Mouse (Mus musculus): ENCODE data around the gene Nsun2.

Gene Nsun2

DNA sequence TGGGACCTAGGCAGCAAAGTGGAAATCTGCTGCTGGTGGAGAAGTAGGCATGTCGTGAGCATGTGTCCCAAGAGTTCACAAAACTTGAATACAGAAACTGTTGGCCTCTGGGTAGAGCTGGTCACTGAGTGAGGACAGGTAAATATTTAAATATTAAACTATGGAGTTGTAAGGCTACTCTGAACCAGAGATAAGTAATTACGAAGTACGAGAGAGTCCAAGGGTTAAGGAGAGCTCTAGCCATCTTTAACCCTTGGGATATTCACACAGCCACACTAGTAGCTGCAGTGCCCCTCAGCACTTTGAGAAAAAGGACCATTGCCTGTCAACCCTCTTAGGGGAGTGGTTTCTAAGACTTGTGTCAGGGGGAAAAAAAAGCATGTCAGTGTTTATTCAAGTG lies 102.8 kb downstream of the Nsun2 start:
- DNase-seq (ENCODE audit: low spot score): no peak

DNA sequence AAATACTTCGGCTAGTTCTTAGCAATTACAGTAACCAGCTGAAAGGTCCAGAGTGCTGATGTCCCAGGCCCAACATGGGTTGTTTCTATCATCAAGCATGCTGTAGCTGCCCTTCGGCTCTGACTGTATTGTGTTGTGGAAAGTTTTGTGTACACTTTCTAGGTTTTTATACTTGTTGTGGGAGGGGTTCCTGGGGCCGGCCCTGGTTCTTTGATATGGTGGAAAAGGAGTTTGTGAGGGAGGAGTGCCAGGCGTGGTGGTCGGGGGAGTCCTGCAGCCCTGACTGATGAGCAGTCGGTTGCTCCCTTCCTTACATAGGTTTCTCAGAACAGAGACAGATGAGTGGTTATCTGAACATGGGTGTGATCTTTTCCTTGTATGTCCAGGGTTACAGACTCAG lies 103.3 kb downstream of the Nsun2 start:
- no peak for DNase-seq (ENCODE audit: low spot score)

DNA sequence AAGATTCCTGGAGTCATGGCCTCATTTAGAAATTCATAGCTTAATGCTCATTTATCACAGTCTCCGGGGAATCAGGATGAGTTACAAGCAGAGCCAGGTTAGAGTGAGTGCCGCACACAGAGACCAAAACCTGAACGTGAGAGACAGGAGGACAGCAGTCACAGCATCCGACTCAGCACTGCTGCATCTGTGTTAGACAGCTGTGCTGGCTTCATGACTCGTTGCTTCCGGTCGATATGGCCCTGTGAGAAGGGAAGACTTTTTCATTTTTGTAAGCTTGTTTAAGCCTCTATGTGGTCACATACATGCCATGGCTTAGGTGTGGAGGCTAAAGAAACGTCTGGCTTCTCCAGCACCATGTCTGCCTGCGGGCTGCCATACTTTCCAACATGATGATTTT lies 104.1 kb downstream of the Nsun2 start:
- DNase-seq (ENCODE audit: low spot score): no peak

DNA sequence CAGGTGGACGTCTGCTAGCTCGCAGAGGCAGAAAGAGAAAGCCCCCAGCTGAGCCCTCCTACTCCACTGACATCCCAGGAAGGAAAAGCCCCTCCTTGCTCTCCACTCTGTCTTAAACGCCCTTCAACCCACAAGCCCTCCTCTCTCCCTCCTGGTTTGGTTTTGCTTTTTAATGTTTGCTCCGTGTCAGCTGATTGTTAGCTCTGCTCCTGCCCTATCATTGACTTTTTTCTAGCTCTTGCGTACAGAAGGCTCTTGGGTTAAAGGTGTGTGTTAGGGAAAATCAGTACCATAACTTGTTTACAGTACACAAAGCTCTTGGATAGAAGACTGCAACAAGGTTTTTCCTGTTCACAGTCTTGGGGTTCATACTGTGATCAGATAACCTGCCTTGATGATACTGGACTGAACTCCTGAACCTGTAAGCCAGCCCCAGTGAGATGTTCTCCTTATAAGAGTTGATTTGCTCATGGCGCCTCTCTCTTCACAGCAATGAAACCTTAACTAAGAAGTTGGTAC lies 104.6 kb downstream of the Nsun2 start:
- no peak for DNase-seq (ENCODE audit: low spot score)

DNA sequence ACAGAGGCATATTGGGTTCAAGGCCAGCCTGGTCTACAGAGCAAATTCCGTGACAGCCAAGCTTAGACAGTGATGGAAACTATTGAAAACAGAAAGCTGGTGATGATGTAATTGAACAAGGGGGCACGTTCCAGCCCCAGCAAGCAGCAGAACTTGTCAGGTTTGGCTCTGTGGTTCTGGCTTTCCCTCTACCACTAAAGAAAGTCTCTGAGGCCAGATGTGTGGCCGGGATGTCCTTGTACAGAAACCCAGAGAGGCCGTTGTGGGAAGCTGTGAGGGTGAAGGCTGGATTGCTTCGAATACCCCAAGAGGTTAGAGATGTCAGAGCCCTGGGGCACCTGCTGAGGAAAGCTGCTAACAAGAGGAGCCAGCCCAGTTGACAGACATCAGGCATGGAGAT lies 105.7 kb downstream of the Nsun2 start:
- no peak for DNase-seq (ENCODE audit: low spot score)

DNA sequence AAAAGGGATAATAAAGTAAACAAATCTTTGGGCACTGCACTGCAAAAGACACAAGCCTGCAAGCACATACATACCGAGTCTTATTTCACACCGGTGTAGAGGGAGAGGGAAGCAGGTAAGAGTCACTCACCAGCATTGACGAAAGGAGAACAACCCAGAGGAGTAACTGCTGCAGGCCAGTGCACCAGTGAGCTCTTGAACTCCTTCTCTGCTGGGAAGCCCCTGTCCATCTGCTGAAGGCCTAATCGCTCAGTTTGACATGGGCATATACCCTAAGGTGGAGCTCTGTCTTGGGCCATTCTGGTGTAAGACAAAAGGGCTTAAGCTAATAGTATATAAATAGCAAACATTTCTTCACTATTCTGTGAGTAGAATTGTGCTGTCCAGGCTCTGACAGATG lies 106.6 kb downstream of the Nsun2 start:
- DNase-seq (ENCODE audit: low spot score): no peak

DNA sequence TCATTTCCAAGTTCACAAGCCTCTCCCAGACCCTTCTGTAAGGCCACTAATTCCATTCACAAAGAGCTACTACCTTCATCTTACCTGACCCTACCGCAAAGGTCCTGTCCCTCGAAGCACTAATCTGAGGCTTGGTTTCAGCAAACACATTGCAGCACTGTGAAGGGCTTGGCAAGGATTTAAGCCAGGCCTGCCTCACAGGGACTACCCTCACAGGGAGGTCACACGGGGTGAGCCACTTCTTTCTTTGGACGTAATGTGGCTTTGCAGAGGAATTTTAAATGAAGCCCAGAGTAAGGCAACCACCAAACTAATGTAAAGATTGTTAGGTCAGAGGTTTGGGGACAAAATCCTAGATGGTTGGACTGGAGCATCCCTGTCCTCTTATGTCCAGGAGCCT lies 107.0 kb downstream of the Nsun2 start:
- no peak for DNase-seq (ENCODE audit: low spot score)

DNA sequence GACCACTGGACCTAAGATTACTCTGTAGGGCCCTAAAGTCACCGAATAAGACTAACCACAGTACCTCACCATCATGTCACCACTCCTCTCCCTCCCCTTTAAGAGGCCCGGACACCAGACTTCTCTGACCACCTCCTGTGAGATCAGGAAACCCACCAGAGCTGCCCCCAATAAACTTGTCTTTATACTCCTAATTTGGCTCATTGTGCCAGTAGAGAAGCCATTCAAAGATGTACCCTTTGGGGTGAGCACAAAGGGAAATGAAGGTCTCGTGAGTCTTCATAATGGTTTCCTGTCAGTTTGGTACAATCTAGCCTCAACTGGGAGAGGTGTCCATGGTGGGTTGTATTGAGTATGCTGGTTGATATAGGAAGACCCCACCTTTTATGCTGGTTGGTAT lies 107.5 kb downstream of the Nsun2 start:
- DNase-seq (ENCODE audit: low spot score): no peak

DNA sequence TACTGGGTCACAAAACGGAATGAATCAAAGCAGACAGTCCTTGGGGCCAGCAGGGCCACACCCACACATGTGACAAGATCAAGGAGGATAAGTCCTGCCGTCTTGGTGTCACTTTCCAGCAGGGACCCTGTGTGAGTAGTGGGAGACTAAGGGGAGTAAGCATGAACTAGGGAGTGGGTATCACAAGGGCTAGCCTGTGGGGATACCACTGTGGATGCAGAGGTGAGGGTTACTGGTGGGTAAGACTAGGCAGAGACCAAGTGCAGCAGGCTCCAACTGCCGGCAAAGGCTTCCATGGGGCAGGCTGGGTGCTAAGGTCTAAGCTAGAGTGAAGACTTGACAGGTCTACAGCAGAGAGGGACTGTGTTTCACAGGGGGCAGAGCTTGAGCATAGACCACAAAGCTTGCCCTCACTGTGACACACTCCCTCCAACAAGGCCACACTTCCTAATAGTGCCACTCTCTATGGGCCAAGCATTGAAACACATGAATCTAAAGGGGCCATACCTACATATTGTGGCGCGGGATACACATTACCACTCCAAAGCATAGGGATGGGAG lies 109.2 kb downstream of the Nsun2 start:
- no peak for DNase-seq (ENCODE audit: low spot score)

DNA sequence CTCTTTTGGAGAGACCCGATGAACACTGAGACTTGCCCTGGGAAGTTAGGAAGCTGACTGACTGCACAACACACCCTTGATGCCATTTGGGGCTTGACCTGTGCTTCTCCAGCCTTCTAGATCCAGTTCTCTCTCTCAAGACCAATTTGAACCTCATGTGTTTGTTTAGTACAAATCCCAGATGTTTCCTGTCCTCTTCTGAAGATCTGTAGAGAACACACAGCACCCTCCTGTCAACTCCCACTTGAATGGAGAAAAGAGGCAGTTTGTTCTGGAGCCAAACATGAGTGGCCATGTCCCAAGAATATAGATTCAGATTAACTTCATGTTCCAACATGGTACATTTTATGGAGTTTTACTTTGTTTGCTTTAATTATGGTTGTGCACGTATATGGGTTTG lies 110.4 kb downstream of the Nsun2 start:
- no peak for DNase-seq (ENCODE audit: low spot score)

DNA sequence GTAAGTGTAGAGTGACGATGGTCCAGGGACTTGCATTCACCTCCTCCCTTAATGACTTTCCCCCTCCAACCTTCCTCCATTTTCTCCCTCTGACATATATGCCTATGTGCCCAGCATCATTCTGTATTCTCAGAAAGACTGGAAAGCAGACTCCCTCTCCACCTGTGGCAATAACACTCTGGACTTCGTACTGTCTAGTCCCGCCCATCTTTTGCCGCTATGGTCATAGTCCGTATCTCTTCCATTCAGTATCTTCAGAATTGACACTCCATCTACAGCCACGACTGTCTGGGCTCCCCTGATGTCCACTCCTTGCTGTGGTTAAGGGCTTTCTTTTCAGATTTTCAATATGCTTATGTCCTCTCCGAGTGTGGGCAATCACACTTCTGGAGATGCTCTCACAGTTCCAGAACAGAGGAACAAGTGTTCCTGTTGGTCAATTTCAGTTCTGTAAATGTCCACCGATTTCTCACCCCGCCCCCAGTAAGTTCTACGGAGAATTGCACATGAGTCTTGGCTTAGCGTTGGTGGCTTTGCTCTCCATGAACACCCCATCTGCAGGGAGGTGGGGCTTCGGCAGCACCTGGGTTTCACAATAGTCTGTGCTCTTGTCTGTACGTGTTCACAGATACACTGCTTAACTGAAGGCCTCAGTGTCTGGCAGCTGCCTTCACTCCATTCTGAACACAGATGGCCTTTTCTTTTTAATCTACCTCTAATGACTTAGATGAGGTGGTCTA lies 111.1 kb downstream of the Nsun2 start:
- DNase-seq (ENCODE audit: low spot score): no peak

DNA sequence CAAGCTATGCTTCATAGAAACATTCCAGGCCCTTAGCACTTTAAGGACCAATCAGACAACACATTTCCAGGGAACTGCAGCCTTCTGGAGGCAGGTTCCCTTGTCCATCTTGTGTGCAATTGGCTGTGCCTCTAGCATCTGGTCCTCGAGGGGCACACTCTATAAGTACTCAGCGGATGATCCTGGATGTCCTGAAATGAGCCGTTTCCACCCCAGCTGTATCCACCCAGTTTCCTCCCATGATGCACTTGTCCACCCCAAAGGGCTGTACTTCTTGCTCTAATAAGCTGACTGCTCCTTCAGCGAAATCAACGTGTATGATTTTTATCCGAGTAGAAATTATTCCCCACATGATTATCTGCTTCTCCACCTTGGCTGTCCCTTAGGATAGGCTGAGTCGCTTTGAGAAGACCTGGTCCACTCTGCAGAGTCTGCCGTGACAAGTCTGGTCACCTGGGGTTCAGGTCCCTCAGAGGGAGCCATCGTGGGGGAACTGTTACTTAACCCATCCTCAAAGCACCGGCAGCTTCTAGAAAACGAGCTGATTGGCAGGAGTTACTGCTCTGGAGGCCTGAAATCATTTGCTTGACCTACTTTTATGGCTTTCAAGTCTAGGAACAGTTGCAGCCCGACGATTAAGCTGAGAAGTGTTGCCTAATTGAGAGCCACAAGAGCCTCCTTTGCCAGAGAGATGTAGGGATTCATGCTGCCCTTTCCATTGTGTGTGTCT lies 112.3 kb downstream of the Nsun2 start:
- no peak for DNase-seq (ENCODE audit: low spot score)

DNA sequence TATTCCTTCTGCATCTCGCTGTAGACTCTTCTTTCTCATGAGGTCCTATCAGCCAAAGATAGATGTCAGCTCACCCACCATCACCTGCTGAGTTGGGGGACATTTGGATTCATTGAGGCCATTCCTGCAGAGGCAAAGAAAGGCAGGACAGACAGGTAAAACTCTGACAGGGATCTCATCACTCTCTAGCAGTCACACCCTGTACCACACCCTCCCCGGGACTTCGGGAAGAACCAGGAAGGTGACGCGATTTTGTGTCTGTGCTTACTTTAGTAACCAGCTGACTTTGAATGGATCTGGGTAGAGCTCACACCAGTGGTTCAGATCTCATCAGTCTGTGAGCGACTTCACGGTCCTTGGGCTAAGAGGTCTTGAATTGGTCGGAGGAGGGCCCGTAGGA lies 112.9 kb downstream of the Nsun2 start:
- DNase-seq (ENCODE audit: low spot score): no peak

DNA sequence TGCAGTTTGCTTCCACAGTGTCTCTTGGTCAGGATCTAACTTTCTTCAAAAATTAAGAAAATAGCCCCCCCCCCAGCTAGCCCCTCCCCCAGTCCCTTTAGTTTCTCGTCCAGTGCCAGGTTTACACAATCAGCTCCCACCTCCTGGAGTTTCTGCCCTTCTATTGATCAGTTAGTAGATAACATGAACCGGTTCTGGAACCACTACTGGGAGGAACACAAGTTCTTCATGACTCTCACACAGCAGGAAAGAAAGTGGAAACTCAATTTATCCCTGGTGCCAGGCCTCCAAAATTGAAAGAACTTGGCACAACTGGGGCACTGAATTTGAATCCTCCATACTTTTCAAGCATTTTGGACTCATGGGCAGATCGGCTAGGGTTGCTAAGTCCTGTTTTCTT lies 121.0 kb downstream of the Nsun2 start:
- no peak for DNase-seq (ENCODE audit: low spot score)

DNA sequence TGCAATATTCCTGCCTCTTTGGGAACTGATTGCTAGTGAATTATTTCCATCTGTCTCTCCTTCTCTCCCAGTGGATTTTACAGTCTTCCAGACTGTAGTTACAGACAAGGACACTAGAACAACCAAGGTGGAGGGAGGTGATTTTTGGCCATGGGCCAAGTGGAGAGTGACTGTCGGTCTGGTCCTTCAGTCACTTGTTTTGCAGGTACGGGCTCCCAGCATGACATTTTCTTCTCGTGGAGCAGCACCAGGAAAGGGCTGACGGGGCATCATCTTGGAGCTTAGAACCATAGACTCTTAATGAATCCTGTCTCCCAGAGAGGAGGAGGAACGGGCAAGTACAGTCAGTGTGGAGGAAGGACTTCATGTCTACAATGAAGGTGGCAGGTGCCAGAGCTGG lies 138.6 kb downstream of the Nsun2 start:
- DNase-seq (ENCODE audit: low spot score): no peak

DNA sequence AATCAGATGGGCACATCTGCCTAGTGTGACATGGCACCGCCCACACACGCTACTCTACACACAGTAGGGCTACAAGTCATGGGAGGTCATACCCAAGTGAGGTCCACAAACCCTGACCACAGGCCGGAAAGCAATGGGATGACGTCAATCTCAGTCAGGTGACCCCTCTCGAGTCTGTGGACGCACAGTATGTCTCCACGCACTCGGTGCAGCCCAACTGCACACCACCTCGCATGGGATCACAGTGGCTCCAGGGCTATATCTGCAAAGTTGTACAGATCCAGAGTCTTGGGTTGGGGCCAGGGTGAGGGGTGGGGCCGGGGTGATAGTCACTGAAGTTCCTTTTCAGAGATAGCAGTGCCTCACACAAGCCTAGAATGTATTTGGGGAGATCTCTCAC lies 139.0 kb downstream of the Nsun2 start:
- no peak for DNase-seq (ENCODE audit: low spot score)

DNA sequence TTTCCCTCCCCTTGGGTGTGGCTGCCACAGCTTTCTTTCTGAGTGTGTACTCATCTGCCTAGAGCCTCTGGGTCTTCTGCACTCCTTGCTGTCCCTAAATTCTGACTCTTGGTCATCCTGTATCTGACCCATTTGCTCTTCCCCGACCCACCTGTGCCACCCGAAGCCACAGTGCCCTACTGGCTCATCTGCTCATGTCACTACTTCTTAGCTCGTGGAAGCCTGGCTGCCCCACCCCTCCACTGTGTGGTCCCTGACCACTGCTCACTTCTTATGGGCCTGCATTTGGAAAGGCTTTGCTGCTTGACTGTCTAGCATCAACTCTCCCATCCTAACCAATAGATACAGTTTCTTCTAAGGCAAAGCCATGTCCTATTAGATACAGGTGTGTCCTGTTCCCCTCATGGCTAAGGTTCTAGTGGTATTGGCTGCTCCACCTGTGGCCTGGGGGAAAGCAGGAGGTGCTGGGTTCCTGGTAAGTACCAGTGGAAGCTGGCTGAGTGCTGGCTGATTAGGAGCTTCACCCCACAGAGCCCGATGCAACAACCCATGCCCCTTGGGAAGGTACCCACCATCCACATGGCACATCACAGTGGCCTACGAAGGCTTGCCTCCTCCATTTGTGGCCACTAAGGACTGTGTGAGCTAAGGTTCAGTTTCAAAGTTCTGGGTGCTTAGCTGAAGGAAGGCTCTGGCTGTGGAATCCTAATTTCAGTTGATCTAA lies 139.8 kb downstream of the Nsun2 start:
- no peak for DNase-seq (ENCODE audit: low spot score)

DNA sequence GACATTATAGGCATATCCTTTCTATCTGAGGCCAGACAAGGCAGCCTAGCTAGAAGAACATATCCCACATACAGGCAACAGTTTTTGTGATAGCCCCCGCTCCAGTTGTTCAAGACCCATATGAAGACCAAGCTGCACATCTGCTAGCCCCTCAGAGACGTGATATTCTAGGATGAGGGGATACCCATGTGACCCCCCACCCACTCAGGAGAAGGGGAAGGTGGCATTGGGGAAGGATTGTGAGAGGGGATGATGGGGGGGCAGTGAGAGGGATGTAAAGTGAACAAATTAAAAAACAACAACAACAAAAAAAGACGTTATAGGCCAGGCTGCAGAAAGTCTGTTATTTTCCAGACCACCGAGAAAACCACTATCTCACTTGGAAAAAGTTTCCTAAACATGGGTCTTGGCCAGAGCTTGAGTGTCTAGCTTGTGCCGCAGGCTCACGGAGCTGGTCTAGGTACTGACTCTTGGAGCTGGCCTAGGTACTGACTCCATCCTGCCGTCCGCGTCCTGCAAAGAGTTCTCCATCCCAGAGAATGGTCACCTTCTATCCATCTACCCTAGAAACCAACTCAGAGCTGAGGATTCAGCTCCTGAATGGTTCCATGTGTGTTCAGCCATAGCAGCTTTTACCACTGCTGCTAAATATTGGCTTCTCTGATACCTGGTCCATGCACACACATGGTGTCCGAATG lies 140.5 kb downstream of the Nsun2 start:
- DNase-seq (ENCODE audit: low spot score): no peak
